Mouse (Mus musculus): ENCODE data around the gene Prlr. TPM values are rescaled to one million over a fixed set of nuclear protein-coding genes. Genes with fewer than 3 reads are reported as not detected.

Gene Prlr
- polyA plus RNA-seq, 1 experiment = 0.15 TPM

GRCm38 (mm10) chr15:10202504-10203302 lies 25.7 kb downstream of the Prlr start:
- no peaks in the 10 kb centered on the region for H3K36me3 ChIP-seq (ENCODE audit: control insufficient read depth, insufficient read depth, low read length)
- TF ChIP-seq CTCF (IDR thresholded peaks at IDR 0.05; ENCODE audit: extremely low read depth, insufficient read depth, insufficient read length, insufficient replicate concordance) (no peak), POLR2A (IDR thresholded peaks at IDR 0.05; ENCODE audit: low read depth, low read length) (no peak)
- no peaks in the 10 kb centered on the region for H3K27me3 ChIP-seq (ENCODE audit: control insufficient read depth, insufficient read depth, low read length)
- no peaks in the 10 kb centered on the region for H3K4me1 ChIP-seq (ENCODE audit: control insufficient read depth, insufficient read depth, insufficient read length)
- no peak overlapping the region for H3K4me3 ChIP-seq (ENCODE audit: extremely low read depth, insufficient read depth, insufficient read length)
- 96% methylated on average over 7 of the region's 7 CpGs for WGBS
- H3K27ac ChIP-seq (ENCODE audit: insufficient read depth, low read length) = no peak overlapping the region
- DNase-seq (ENCODE audit: low read depth in 1 of 2, low spot score in 2 of 2) = no peak

DNA sequence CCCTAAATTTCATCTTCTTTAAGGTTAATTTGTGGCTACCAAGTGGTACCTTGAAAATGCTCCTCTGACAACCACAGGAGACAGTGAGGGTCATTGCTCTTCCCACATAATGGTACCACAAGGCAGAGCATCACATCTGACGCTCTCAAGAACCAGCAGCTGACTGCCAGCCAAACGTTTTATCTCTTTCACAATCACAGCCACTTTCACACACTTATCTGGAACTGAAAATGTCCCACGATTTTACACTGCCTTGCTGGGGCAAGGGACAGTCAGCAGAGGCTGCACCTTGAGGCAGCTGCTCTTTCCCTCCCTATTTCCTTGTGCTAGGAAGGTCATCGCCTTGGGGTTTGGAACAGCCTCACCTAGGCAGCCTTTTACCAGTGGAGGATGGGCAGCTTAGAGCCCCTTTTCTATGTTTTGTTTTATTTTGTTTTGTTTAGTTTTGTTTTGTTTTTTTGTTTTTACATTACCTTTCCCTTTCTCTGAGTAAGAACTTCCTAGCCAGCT lies 33.3 kb downstream of the Prlr start:
- WGBS = 56% methylated on average over 4 of the region's 4 CpGs
- H3K27ac ChIP-seq (ENCODE audit: insufficient read depth, low read length) = no peak overlapping the region
- no peak overlapping the region for H3K4me3 ChIP-seq (ENCODE audit: extremely low read depth, insufficient read depth, insufficient read length)
- no peaks in the 10 kb centered on the region for H3K27me3 ChIP-seq (ENCODE audit: control insufficient read depth, insufficient read depth, low read length)
- DNase-seq (ENCODE audit: low read depth in 1 of 2, low spot score in 2 of 2) = no peak
- no peaks in the 10 kb centered on the region for H3K36me3 ChIP-seq (ENCODE audit: control insufficient read depth, insufficient read depth, low read length)
- TF ChIP-seq CTCF (IDR thresholded peaks at IDR 0.05; ENCODE audit: extremely low read depth, insufficient read depth, insufficient read length, insufficient replicate concordance) (no peak), POLR2A (IDR thresholded peaks at IDR 0.05; ENCODE audit: low read depth, low read length) (no peak)
- H3K4me1 ChIP-seq (ENCODE audit: control insufficient read depth, insufficient read depth, insufficient read length) = no peaks in the 10 kb centered on the region

DNA sequence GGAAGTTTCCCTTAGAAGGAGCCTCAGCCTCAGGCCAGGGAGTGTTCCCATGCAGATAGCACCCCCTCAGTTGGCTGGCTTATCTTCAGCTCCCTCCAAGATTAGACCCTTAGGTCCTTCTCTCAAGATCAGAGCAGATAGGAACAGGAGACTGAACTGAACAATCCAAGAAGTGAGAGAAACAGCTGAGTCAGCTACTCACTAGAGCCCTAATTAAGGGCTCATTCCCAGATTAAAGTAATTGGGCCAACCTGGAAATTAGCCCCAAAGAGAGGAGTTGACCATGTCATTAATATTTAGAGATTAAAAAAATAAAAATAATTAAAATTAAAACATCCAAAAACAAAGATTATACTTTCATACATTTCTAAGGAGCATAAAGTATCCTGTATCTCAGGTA lies 35.0 kb downstream of the Prlr start:
- Histone ChIP-seq H3K27me3 (ENCODE audit: control insufficient read depth, insufficient read depth, low read length) (no peaks in the 10 kb centered on the region), H3K4me3 (ENCODE audit: extremely low read depth, insufficient read depth, insufficient read length) (no peak overlapping the region), H3K27ac (ENCODE audit: insufficient read depth, low read length) (no peak overlapping the region), H3K36me3 (ENCODE audit: control insufficient read depth, insufficient read depth, low read length) (no peaks in the 10 kb centered on the region), H3K4me1 (ENCODE audit: control insufficient read depth, insufficient read depth, insufficient read length) (no peaks in the 10 kb centered on the region)
- TF ChIP-seq POLR2A (IDR thresholded peaks at IDR 0.05; ENCODE audit: low read depth, low read length) = no peak
- no peak for TF ChIP-seq CTCF (IDR thresholded peaks at IDR 0.05; ENCODE audit: extremely low read depth, insufficient read depth, insufficient read length, insufficient replicate concordance)
- no peak for DNase-seq (ENCODE audit: low read depth in 1 of 2, low spot score in 2 of 2)

GRCm38 (mm10) chr15:10213213-10213612 lies 36.2 kb downstream of the Prlr start:
- Histone ChIP-seq H3K27ac (ENCODE audit: insufficient read depth, low read length) (no peak overlapping the region), H3K4me3 (ENCODE audit: extremely low read depth, insufficient read depth, insufficient read length) (no peak overlapping the region), H3K4me1 (ENCODE audit: control insufficient read depth, insufficient read depth, insufficient read length) (no peaks in the 10 kb centered on the region), H3K27me3 (ENCODE audit: control insufficient read depth, insufficient read depth, low read length) (no peaks in the 10 kb centered on the region), H3K36me3 (ENCODE audit: control insufficient read depth, insufficient read depth, low read length) (no peaks in the 10 kb centered on the region)
- WGBS = 88% methylated on average over 6 of the region's 6 CpGs
- no peak for TF ChIP-seq CTCF (IDR thresholded peaks at IDR 0.05; ENCODE audit: extremely low read depth, insufficient read depth, insufficient read length, insufficient replicate concordance)
- TF ChIP-seq POLR2A (IDR thresholded peaks at IDR 0.05; ENCODE audit: low read depth, low read length) = no peak
- DNase-seq (ENCODE audit: low read depth in 1 of 2, low spot score in 2 of 2) = no peak

DNA sequence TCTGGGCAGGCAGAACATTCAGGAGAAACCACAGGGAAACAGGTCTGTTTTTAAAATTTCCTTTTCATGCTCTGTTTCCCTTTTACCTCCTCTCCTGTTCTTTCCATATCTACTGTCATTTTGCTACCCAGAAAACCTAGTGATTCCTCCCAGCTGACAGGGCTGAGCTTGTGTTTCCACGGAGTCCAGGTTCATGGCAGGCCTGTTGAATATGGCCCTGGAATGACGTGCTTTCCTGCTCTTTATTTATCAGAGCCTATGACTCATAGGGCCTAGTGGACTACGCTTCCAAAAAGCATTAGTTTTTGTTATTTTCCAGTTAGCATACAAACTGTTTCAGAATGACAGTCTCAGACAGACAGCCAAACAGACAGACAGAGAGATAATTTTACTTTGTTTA lies 36.7 kb downstream of the Prlr start:
- 81% methylated on average over 3 of the region's 3 CpGs for WGBS
- no peaks in the 10 kb centered on the region for H3K27me3 ChIP-seq (ENCODE audit: control insufficient read depth, insufficient read depth, low read length)
- H3K4me3 ChIP-seq (ENCODE audit: extremely low read depth, insufficient read depth, insufficient read length) = no peak overlapping the region
- H3K36me3 ChIP-seq (ENCODE audit: control insufficient read depth, insufficient read depth, low read length) = no peaks in the 10 kb centered on the region
- DNase-seq (ENCODE audit: low read depth in 1 of 2, low spot score in 2 of 2) = no peak
- H3K27ac ChIP-seq (ENCODE audit: insufficient read depth, low read length) = no peak overlapping the region
- TF ChIP-seq CTCF (IDR thresholded peaks at IDR 0.05; ENCODE audit: extremely low read depth, insufficient read depth, insufficient read length, insufficient replicate concordance) = no peak
- TF ChIP-seq POLR2A (IDR thresholded peaks at IDR 0.05; ENCODE audit: low read depth, low read length) = no peak
- H3K4me1 ChIP-seq (ENCODE audit: control insufficient read depth, insufficient read depth, insufficient read length) = no peaks in the 10 kb centered on the region

DNA sequence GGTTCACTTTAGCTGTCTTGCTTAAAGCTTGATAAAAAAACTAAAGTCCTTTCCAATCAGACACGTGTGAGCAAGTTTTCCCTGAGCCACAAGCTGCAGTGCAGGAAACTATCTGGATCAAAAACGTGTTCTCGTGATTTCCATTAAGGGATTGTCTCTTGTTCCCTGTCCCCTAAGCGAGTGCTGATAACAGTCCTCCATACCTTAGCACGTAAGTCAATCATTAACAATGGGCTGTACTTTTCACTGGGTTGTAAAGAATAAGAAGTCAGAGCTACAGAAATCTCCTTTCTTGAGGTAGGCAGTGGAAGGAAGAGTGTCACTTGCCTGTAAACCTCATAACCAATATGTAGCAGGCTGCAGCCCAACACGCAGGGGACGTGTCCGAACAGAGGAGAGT lies 38.7 kb downstream of the Prlr start:
- Histone ChIP-seq H3K4me3 (ENCODE audit: extremely low read depth, insufficient read depth, insufficient read length) (no peak overlapping the region), H3K27me3 (ENCODE audit: control insufficient read depth, insufficient read depth, low read length) (no peaks in the 10 kb centered on the region), H3K27ac (ENCODE audit: insufficient read depth, low read length) (no peak overlapping the region), H3K4me1 (ENCODE audit: control insufficient read depth, insufficient read depth, insufficient read length) (no peaks in the 10 kb centered on the region), H3K36me3 (ENCODE audit: control insufficient read depth, insufficient read depth, low read length) (no peaks in the 10 kb centered on the region)
- DNase-seq (ENCODE audit: low read depth in 1 of 2, low spot score in 2 of 2) = no peak
- WGBS = 88% methylated on average over 8 of the region's 8 CpGs
- TF ChIP-seq CTCF (IDR thresholded peaks at IDR 0.05; ENCODE audit: extremely low read depth, insufficient read depth, insufficient read length, insufficient replicate concordance) = no peak
- TF ChIP-seq POLR2A (IDR thresholded peaks at IDR 0.05; ENCODE audit: low read depth, low read length) = no peak

GRCm38 (mm10) chr15:10216189-10216588 lies 39.2 kb downstream of the Prlr start:
- 92% methylated on average over 4 of the region's 4 CpGs for WGBS
- Histone ChIP-seq H3K36me3 (ENCODE audit: control insufficient read depth, insufficient read depth, low read length) (no peaks in the 10 kb centered on the region), H3K4me1 (ENCODE audit: control insufficient read depth, insufficient read depth, insufficient read length) (no peaks in the 10 kb centered on the region), H3K27me3 (ENCODE audit: control insufficient read depth, insufficient read depth, low read length) (no peaks in the 10 kb centered on the region), H3K27ac (ENCODE audit: insufficient read depth, low read length) (no peak overlapping the region), H3K4me3 (ENCODE audit: extremely low read depth, insufficient read depth, insufficient read length) (no peak overlapping the region)
- no peak for DNase-seq (ENCODE audit: low read depth in 1 of 2, low spot score in 2 of 2)
- TF ChIP-seq POLR2A (IDR thresholded peaks at IDR 0.05; ENCODE audit: low read depth, low read length) (no peak), CTCF (IDR thresholded peaks at IDR 0.05; ENCODE audit: extremely low read depth, insufficient read depth, insufficient read length, insufficient replicate concordance) (no peak)

Data from spleen, adult 2 months (tissue).